9 mouse cellular contexts compared by ENCODE assay signal in the genomic region with DNA sequence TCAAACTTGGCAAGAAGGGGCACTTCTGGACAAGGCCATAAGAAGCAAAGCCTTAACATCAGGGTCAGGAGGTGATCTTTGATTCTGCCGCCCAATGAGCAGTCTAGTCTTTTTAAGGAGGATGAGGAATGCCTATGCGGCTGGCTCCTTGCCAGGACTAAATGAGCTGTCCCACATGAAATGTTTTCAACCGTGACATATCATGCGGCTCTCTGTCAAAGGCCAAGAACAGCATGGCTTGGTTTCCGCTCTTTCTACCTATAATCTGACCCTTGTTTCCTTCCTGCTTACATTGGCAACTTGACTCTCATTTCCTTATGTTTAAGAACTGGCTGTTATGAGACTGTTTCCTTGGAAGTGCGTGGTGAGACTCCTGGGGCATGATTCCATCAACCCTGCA. TPM values are rescaled to one million over a fixed set of nuclear protein-coding genes. Genes with fewer than 3 reads are reported as not detected.
A peak's percentile ranks its signal among the peaks of the same experiment; 100 is the strongest.
DNase-seq lines count a peak whose midpoint lies in the region; ATAC-seq lines count a peak whose summit lies in the region.
"Had no signal": no experiment of that assay in that cellular context is flagged by ENCODE, and none has a peak within 500 bp of the region (broad histone marks: within the 10 kb centered on the region; RNA-seq: fewer than 3 reads in every experiment).

No protein-coding gene starts in this region.

- ATAC-seq in heart, embryonic 14.5 days (ENCODE audit: insufficient number of reproducible peaks, insufficient read depth, low FRiP score, low read depth): no peak
- ATAC-seq in lung, embryonic 15.5 days (ENCODE audit: borderline replicate concordance, extremely low read depth, low FRiP score, low TSS enrichment): no peak
- ATAC-seq in forebrain, embryonic 16.5 days: no peak

- H3K4me2 ChIP-seq in heart, embryonic 14.5 days (ENCODE audit: low read length): no peak overlapping the region
- H3K4me2 ChIP-seq in lung, embryonic 15.5 days: peak overlapping the region; percentile 21; the same call in 1 of the 2 replicates
- H3K4me2 ChIP-seq in forebrain, embryonic 16.5 days (ENCODE audit: low read length): no peak overlapping the region
- H3K4me2 ChIP-seq: liver, embryonic 15.5 days had no signal

- no peak overlapping the region for H3K4me3 ChIP-seq in heart, embryonic 10.5 days
- H3K4me3 ChIP-seq in heart, embryonic 14.5 days (ENCODE audit: control insufficient read depth in 1 of 2, insufficient read depth in 1 of 2, low read depth in 1 of 2, low read length in 2 of 2): no peak overlapping the region
- no peak overlapping the region for H3K4me3 ChIP-seq in lung, embryonic 15.5 days
- no peak overlapping the region for H3K4me3 ChIP-seq in forebrain, embryonic 16.5 days (replicated peaks; ENCODE audit: low read length)
- H3K4me3 ChIP-seq: liver, embryonic 15.5 days had no signal

- H3K27ac ChIP-seq in heart, embryonic 10.5 days: no peak overlapping the region
- peak overlapping the region; percentile 48 to 54 for H3K27ac ChIP-seq in heart, embryonic 14.5 days (replicated peaks in 1 of 2; ENCODE audit: control insufficient read depth in 1 of 2, insufficient read depth in 1 of 2, low read depth in 2 of 2, low read length in 2 of 2)
- H3K27ac ChIP-seq in lung, embryonic 15.5 days: peak overlapping the region; percentile 83
- H3K27ac ChIP-seq in forebrain, embryonic 16.5 days (ENCODE audit: low read length): no peak overlapping the region
- H3K27ac ChIP-seq: liver, embryonic 15.5 days had no signal

- H3K4me1 ChIP-seq in heart, embryonic 10.5 days: peaks cover 57% of the 10 kb centered on the region
- peaks cover 32 to 56% of the 10 kb centered on the region in 2 experiments for H3K4me1 ChIP-seq in heart, embryonic 14.5 days (ENCODE audit: control insufficient read depth in 2 of 2, insufficient read depth in 2 of 2, low read length in 2 of 2)
- H3K4me1 ChIP-seq in lung, embryonic 15.5 days: peaks cover 80% of the 10 kb centered on the region
- H3K4me1 ChIP-seq in forebrain, embryonic 16.5 days (replicated peaks; ENCODE audit: control insufficient read depth, insufficient read depth, low read length): peaks cover 25% of the 10 kb centered on the region

- no peaks in the 10 kb centered on the region for H3K36me3 ChIP-seq in heart, embryonic 10.5 days
- H3K36me3 ChIP-seq in heart, embryonic 14.5 days (ENCODE audit: control insufficient read depth, insufficient read depth, low read length): no peaks in the 10 kb centered on the region
- H3K36me3 ChIP-seq in lung, embryonic 15.5 days: no peaks in the 10 kb centered on the region
- H3K36me3 ChIP-seq in forebrain, embryonic 16.5 days (ENCODE audit: control insufficient read depth, insufficient read depth): no peaks in the 10 kb centered on the region
- H3K36me3 ChIP-seq: liver, embryonic 15.5 days had no signal

- peaks cover 9% of the 10 kb centered on the region for H3K27me3 ChIP-seq in heart, embryonic 10.5 days (ENCODE audit: insufficient read depth, poor library complexity, severe bottlenecking)
- no peaks in the 10 kb centered on the region for H3K27me3 ChIP-seq in heart, embryonic 14.5 days (ENCODE audit: control insufficient read depth, insufficient read depth, low read length)
- H3K27me3 ChIP-seq in lung, embryonic 15.5 days: no peaks in the 10 kb centered on the region
- H3K27me3 ChIP-seq in forebrain, embryonic 16.5 days (replicated peaks; ENCODE audit: control insufficient read depth, insufficient read depth, low read length): no peaks in the 10 kb centered on the region
- H3K27me3 ChIP-seq: liver, embryonic 15.5 days had no signal

- peak; percentile 97 for DNase-seq in heart, adult 11 months
- DNase-seq in heart, embryonic 10.5 days (ENCODE audit: low spot score): no peak
- DNase-seq in adrenal gland, adult 2 months: peak; percentile 70
- no peak for DNase-seq in frontal cortex, postnatal 14 days (ENCODE audit: low spot score in 2 of 2)
- no peak for DNase-seq in thymus, adult 18-20 months

- no peaks in the 10 kb centered on the region for H3K9me3 ChIP-seq in heart, embryonic 10.5 days
- H3K9me3 ChIP-seq in heart, embryonic 14.5 days (ENCODE audit: control insufficient read depth, low read length): no peaks in the 10 kb centered on the region
- H3K9me3 ChIP-seq in lung, embryonic 15.5 days: no peaks in the 10 kb centered on the region
- no peaks in the 10 kb centered on the region for H3K9me3 ChIP-seq in forebrain, embryonic 16.5 days (ENCODE audit: control insufficient read depth, low read length)
- H3K9me3 ChIP-seq: liver, embryonic 15.5 days had no signal

- no peak overlapping the region for H3K9ac ChIP-seq in heart, embryonic 14.5 days (ENCODE audit: low read length)
- no peak overlapping the region for H3K9ac ChIP-seq in lung, embryonic 15.5 days
- H3K9ac ChIP-seq in forebrain, embryonic 16.5 days (replicated peaks; ENCODE audit: low read depth, low read length): no peak overlapping the region
- H3K9ac ChIP-seq: liver, embryonic 15.5 days had no signal

- WGBS in heart, embryonic 10.5 days: 59% methylated on average over 6 of the region's 6 CpGs
- WGBS in heart, embryonic 14.5 days: 28% methylated on average over 6 of the region's 6 CpGs
- WGBS in lung, embryonic 15.5 days: 22% methylated on average over 6 of the region's 6 CpGs
- 49% methylated on average over 6 of the region's 6 CpGs for WGBS in forebrain, embryonic 16.5 days

RNA-seq across cellular contexts. Expression of a gene that starts 3.4 kb away (rescaled TPM):
- polyA plus RNA-seq in heart, embryonic 10.5 days (2016; fragmentation: Nextera tagmentation; extraction: Ambion mirVana): 17.3 and 20.2 TPM in 2 replicates
- total RNA-seq in adrenal gland, adult 2 months (2021): 100 to 1,000 TPM in 1 of 2 experiments, 10 to 100 TPM in 1; 35.0 to 100 TPM
- polyA plus RNA-seq in adrenal gland, adult 2 months (2012; rRNA removed): 35.0 and 69.3 TPM in 2 replicates
- polyA plus RNA-seq in heart, embryonic 14.5 days (2014; fragmentation: Nextera tagmentation; extraction: Ambion mirVana): 23.4 and 25.8 TPM in 2 replicates
- polyA plus RNA-seq in lung, embryonic 15.5 days (2015; fragmentation: Nextera tagmentation; extraction: Ambion mirVana): 27.4 and 31.4 TPM in 2 replicates
- 32.7 and 33.3 TPM in 2 replicates for polyA plus RNA-seq in forebrain, embryonic 16.5 days (2015; fragmentation: Nextera tagmentation; extraction: Ambion mirVana)

RNA-seq across cellular contexts. Expression of a gene that starts 53.0 kb away (rescaled TPM):
- 13.0 and 15.6 TPM in 2 replicates for polyA plus RNA-seq in heart, embryonic 10.5 days (2016; fragmentation: Nextera tagmentation; extraction: Ambion mirVana)
- 100 to 1,000 TPM in 1 of 2 experiments, 10 to 100 TPM in 1; 96.0 to 102 TPM for total RNA-seq in adrenal gland, adult 2 months (2021)
- polyA plus RNA-seq in adrenal gland, adult 2 months (2012; rRNA removed): 69.9 and 76.1 TPM in 2 replicates
- 10.3 and 12.4 TPM in 2 replicates for polyA plus RNA-seq in heart, embryonic 14.5 days (2014; fragmentation: Nextera tagmentation; extraction: Ambion mirVana)
- 27.0 and 29.1 TPM in 2 replicates for polyA plus RNA-seq in lung, embryonic 15.5 days (2015; fragmentation: Nextera tagmentation; extraction: Ambion mirVana)
- 19.4 and 23.8 TPM in 2 replicates for polyA plus RNA-seq in forebrain, embryonic 16.5 days (2015; fragmentation: Nextera tagmentation; extraction: Ambion mirVana)

Comparison
In these comparisons a context has a peak if more than half of its experiments do, and no peak if none do; other contexts are left out.
1. DNase-seq: peak in heart, adult 11 months (single experiment) and adrenal gland, adult 2 months (single experiment); none in heart, embryonic 10.5 days (single experiment), frontal cortex, postnatal 14 days (0 of 2) and thymus, adult 18-20 months (0 of 2).
2. H3K27ac ChIP-seq: peak in heart, embryonic 14.5 days (2 of 2) and lung, embryonic 15.5 days (single experiment); none in heart, embryonic 10.5 days (single experiment) and forebrain, embryonic 16.5 days (single experiment).